Mouse (Mus musculus): ENCODE measurements around the gene Tulp3.
A peak's percentile ranks its signal among the peaks of the same experiment; 100 is the strongest.
"Not testable (repeated sequence)": the region's sequence is repeated elsewhere in the genome, so short reads cannot be mapped to it uniquely, and the experiment has no call there.

The Tulp3 gene

GRCm38 (mm10) chr6:128361901-128362300, 6.2 kb upstream of the Tulp3 start:
- ATAC-seq (ENCODE audit: insufficient number of reproducible peaks, low FRiP score, low TSS enrichment), result no peak

- no peak for ATAC-seq (ENCODE audit: insufficient number of reproducible peaks, low FRiP score, low TSS enrichment)
Measured at GRCm38 (mm10) chr6:128358999-128359398, 3.3 kb upstream of the Tulp3 start.

DNA sequence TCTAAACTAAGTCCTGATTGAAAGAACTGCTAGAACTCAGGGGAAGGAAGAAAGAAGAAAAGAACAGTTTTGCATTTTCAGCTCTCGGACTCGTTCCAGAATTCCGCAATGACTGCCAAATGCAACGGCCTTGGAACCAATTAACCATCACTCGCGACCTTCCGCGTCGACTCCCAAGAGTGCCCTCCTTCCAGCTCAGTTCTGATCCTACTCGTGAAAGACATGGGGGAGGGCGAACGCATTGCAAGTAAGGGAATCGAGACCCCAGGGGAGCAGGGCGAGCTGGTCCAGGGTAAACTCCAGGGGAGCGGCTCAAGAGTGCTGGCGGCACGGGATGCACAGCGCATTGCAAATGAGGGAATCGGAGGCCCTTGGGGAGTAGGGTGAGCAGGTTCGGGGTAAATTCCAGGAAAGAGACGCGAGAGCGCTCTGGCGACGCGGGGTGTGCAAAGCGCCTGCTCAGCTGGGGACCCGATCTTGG, 410 bp downstream of the Tulp3 start:
- ATAC-seq (ENCODE audit: insufficient number of reproducible peaks, low FRiP score, low TSS enrichment), result peak; percentile 15; the same call in 1 of the 2 replicates

DNA sequence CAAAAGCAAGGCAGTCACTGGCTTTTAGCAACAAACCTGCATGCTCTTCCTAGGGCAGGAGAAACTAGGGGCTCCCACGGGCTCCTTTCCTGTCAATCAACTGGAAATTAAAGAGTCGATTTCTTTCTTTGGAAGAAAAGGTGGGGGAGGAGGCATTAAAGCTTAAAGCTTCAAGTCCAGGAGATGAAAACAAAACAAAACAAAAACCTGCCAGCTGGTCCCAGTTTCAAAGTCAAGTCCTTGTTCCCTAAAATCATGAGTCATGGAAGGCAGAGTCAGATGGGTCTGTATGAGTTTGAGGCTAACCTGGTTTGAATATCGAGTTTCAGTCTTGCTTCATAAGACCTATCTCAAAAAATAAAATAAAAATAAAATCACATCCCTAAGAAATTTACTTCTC, 1.5 kb downstream of the Tulp3 start:
- no peak for ATAC-seq (ENCODE audit: insufficient number of reproducible peaks, low FRiP score, low TSS enrichment)

GRCm38 (mm10) chr6:128349711-128350110, 5.9 kb downstream of the Tulp3 start:
- ATAC-seq (ENCODE audit: insufficient number of reproducible peaks, low FRiP score, low TSS enrichment), result peak; percentile 66; the same call in 1 of the 2 replicates

GRCm38 (mm10) chr6:128346782-128347181, 8.9 kb downstream of the Tulp3 start:
- no peak for ATAC-seq (ENCODE audit: insufficient number of reproducible peaks, low FRiP score, low TSS enrichment)

- no peak for ATAC-seq (ENCODE audit: insufficient number of reproducible peaks, low FRiP score, low TSS enrichment)
Measured at GRCm38 (mm10) chr6:128345623-128346022, 10.0 kb downstream of the Tulp3 start.

DNA sequence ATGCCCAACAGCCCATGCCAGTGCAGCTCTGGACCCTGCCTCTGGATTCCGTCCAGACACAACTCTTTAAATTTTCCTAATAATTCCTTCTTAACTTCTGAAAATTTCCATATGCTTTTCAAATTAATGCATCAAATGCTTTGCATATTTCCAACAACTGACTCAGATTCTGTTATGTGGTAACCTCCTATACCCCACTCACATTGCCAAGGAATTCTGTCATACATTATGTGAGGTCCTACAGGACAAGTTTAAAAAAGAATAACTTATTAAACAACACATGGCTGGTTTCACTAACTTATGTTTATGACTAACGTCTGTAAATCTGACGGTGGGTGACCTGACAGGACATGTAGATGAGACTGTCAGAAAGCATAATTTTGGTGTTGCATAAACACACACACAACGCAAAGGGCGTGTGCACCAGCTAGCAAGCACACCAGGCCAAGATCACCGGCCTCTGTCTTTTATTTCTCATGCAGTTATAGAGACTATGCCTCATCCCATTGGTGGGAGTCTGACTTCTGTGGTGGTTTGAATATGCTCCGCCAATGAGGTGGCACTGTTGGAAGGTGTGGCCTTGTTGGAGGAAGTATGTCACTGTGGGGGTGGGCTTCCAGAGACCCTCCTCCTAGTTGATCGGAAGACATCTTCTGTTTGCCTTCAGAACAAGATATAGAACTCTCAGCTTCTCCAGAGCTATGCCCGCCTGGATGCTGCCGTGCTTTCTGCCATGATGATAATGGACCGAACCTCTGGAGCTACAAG, 13.5 kb downstream of the Tulp3 start:
- ATAC-seq (ENCODE audit: insufficient number of reproducible peaks, low FRiP score, low TSS enrichment), result no peak

- no peak for ATAC-seq (ENCODE audit: insufficient number of reproducible peaks, low FRiP score, low TSS enrichment)
Measured at GRCm38 (mm10) chr6:128338876-128339275, 16.8 kb downstream of the Tulp3 start.

DNA sequence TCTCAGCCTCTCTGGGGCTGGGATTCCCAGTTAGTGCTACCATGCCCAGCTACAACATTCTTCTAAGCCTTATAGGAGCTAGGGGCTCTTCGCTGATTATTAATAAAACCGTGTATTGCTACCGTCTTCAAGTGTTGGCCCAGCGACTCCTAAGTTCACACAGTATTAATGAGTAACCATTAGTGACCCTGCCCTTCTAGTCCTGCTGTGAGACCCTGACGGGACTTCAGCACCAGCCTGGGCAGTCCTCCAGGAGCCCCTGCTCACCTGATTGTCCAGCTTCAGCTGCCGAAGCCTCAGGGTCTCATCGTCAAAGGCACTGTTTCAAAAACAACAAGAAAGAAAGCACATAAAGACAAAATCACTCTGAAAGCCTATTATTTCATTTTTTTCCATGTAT, 18.2 kb downstream of the Tulp3 start:
- no peak for ATAC-seq (ENCODE audit: insufficient number of reproducible peaks, low FRiP score, low TSS enrichment)

DNA sequence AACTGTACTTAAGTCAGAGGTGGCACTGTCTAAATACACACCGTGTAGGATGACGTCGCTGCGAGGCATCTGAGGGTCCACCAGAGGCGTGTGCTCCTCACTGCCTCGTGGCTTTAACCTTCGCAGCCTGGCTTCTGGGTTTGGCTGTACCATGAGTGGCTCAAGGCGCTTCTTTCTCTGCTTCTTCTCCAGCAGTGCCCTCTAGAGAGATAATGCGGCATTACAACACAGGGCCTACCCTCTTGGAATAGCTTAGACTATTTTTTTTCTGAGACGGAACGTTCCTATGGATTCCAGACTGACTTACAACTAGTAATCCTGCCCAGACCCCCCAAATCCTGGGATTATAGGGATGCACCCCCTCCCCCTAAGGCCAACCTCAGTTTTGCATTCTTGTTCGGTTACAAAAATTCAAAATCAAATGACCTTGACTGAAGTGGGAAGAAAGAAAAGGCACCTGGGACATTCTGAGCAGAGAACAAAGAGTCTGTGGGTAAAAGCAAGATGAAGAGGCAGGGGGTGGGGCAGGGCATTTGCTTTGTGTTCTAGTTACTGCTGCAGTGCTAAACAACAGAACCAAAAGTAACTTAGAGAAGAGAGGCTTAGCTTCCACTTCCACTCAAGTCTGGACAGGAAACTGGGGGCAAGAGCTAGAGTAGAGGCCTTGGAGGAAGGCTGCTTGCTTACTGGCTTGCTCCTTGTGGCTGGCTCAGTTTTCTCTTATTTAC, 21.1 kb downstream of the Tulp3 start:
- ATAC-seq (ENCODE audit: insufficient number of reproducible peaks, low FRiP score, low TSS enrichment), result peak; percentile 87

DNA sequence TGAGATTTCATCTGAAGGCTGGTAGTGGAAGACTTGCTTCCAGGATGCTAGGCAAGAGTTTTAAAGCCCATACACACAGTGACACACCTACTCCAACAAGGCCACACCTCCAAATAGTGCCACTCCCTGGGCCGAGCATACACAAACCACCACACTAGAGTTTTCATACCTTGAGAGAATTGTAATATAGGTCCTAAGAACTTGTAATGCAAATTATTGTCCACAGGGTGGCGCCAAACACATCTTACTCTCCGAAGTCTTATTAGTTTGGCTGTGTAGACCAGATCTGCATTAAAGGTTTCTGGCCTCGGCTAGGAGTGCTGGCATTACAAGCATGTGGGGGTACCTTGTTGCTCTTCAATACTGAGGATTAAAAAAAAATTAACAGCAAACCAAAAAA, 37.3 kb downstream of the Tulp3 start:
- peak; percentile 61; the same call in 1 of the 2 replicates for ATAC-seq (ENCODE audit: insufficient number of reproducible peaks, low FRiP score, low TSS enrichment)

- no peak for ATAC-seq (ENCODE audit: insufficient number of reproducible peaks, low FRiP score, low TSS enrichment)
Measured at GRCm38 (mm10) chr6:128315597-128315996, 40.1 kb downstream of the Tulp3 start.

DNA sequence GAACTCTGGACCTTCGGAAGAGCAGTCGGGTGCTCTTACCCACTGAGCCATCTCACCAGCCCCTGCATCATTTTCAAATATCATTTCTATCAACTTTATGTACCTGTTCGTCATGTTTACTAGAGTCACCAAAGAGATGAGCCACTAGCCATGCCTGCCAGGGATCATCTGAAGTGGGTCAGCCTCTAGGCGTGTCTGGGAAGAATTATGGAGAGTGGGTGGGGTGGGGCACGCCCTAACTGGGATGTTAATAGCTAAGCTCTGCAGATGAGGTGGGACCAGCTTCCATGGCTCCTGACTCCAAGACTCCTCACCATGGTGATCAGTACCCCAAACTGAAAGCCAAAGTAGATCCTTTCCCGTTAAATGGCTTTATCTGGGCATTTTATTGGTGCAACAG, 40.9 kb downstream of the Tulp3 start:
- ATAC-seq (ENCODE audit: insufficient number of reproducible peaks, low FRiP score, low TSS enrichment), result no peak

DNA sequence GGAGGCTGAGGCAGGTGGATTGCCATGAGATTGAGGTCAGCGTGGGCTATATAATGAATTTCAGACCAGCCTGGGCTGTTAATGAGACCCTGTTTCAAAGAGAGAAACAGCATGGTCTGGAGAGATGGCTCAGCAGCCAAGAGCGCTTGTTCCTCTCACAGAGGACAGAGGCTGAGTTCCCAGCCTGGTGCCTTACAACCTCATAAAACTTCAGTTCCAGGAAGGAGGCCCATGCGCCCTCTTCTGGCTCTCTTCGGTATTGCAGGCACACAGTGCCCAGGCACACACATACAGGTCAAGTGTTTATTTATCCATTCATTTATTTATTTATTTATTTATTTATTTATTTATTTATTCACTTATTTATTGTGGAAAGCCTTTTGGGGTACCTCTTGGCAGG, 47.3 kb downstream of the Tulp3 start:
- ATAC-seq (ENCODE audit: insufficient number of reproducible peaks, low FRiP score, low TSS enrichment), result no peak

DNA sequence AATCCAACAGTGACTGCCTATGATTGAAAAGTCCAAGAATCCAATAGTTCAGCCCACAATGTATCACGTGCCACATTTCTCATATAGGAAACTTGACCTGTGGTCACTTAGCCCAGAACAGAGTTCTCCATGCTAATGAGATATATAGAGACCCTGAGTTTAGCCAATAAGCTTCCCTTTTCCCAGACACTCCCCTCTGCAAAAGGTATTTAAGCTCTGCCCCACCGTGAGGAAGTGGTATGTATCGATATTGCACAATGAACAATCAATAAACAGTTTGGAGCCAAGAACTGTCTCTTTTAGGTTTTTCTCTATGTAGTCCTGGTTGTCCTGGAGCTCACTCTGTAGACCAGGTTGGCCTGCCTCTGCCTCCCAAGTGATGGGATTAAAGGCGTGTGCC, 50.9 kb downstream of the Tulp3 start:
- no peak for ATAC-seq (ENCODE audit: insufficient number of reproducible peaks, low FRiP score, low TSS enrichment)

- ATAC-seq (ENCODE audit: insufficient number of reproducible peaks, low FRiP score, low TSS enrichment), result not testable (repeated sequence)
Measured at GRCm38 (mm10) chr6:128302640-128303039, 53.0 kb downstream of the Tulp3 start.

DNA sequence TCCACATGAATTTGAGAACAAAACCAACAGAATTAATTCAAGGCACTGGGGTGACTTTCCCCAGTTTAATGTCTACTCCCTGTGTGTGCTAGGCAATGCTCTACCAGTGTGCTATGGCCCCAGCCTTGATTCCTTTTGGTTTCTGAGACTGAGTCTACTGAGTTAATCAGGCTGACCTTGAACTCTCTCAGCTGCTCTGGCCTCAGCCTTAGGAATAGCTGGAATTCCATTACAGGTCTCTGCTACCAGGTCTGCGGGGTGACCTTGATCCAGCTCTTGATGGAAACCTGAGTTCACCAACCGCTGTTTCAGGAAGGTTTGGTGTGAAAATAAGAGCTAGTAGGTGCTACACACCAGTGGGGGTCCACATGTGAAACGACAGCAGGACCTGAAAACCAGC, 53.8 kb downstream of the Tulp3 start:
- ATAC-seq (ENCODE audit: insufficient number of reproducible peaks, low FRiP score, low TSS enrichment), result no peak

DNA sequence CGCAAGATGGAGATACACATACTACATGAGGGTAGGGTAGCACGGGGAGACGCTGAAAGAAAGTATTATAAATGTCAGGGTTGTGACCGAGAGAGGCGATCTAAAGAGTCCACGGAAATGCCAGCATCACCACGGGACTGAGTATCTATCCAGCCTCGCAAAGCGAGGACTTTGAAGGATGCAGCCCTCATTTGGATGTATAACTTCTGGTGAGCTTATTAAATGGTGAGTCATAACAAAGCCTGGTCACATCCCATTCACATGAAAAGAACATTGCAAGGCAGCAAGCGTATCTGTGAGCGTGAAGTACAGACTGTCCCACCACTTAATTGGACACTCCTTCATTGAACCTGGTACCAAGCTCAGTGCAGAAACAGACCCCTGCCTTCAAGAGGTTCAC, 54.2 kb downstream of the Tulp3 start:
- no peak for ATAC-seq (ENCODE audit: insufficient number of reproducible peaks, low FRiP score, low TSS enrichment)

DNA sequence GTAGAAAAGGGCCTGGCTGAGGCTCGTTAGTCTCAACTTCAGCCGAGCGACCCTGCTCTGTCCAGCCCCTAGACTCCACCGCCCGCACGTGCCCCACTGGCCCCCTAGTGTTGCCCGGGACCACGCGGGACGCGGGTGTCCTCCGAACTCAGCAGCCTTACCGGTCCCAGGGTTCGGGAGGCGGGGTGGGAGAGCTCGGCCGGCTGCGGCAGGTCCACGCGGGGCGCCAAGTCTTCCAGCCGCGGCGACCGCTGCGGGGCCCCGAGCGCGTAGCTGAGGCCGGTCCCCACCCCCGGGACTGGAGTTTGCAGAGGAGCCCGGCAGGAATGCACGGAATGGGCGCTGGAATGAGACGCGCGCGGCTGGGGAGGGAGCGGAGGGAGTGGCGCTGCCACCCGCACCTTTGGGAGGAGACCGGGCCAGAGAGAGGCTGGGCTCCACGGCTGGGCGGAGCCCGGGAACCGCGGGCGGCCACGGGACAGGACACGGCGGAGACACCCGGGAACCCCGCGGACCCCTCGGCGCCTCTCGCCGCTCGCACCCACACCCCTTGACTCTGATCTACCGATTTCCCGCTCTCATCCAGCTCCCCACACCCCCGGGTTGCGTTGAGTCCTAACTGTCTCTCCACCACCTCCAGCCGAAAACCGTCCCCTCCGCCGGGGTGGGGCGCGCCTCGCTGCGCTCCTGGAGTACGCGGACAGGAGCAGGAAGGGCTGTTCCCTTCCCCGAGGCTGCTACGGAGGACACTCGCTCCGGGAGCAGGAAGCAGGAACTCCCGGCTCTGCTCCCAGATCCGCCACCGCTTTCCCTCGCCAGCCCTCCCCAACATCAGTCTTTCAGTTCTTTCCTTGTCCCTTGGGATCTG, 55.3 kb downstream of the Tulp3 start, which contains the start of gene Tead4:
Gene Tead4, minus strand, starts transcription at position 690 of the 868 bp plus-strand sequence.
- peak; percentile 45 for ATAC-seq (ENCODE audit: insufficient number of reproducible peaks, low FRiP score, low TSS enrichment)

Measured in cerebellum, adult (tissue).